Mouse (Mus musculus): Measurements from ENCODE around the gene Gm9639.
"Not testable (repeated sequence)": the region's sequence is repeated elsewhere in the genome, so short reads cannot be mapped to it uniquely, and the experiment has no call there.

The Gm9639 gene

DNA sequence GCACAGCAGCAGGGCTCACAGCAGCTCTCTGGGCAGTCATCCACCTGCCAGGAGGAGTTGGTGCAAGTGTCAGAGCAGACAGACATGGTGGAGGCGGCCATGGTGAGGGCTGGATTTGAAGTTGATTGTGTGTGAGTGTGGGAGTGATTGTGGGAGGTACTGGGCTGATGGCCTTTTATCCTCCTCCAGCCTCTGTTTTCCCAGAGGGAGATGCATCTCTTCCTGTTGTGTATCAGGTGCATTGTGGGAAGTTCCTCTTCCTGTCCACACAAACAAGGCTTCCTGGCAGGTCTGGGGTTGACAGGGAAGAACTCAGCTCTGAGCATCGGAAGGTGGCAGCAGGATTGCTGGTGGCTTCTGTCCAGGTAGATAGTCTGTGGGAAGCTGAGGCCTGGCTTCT lies at the start of gene Gm9639:
Gene Gm9639, minus strand, starts transcription at position 101 of the 400 bp plus-strand sequence.
- no peak for DNase-seq (ENCODE audit: low read depth, low spot score)

DNA sequence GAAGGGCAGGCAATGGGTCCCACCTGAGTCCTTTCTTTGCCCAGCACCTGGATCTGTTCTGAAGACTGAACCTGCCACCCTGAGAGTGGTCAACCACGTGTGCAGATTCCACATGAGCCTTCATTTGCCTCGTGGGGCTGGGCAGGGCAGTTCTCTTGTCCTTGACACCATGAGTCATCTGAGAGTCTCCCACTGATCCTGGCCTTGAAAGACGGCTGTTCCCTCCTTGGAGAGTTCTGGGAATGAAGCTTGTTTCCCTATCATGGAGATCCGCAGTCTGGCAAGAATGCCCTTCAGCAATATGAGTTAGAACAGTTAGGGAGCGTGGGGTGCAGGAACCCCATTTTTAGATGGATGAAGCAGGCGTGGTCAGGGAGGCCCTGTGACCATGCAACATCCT lies 44.1 kb upstream of the Gm9639 start:
- DNase-seq (ENCODE audit: low read depth, low spot score), result no peak

DNA sequence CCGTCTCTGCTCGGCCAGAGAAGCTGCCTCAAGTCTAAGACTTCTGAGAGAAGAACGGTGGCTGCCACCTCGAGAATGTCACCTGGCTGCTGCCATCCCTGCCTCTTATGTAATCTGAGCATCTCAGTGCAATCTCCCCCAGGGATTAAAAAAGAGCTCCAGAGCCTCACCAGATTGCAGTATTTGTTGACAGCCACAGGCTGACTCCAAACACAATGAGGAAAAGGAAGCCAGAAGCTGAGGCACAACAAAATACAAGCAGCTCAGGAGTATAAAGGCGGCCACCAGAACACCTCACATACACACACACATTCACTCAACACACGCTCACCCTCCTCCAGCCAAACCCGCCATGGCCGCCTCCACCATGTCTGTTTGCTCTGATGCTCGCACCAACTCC lies 40.8 kb upstream of the Gm9639 start, which contains the start of gene Krtap10-10:
Gene Krtap10-10, plus strand, starts transcription at position 301 of the 400 bp plus-strand sequence.
- DNase-seq (ENCODE audit: low read depth, low spot score), result no peak

DNA sequence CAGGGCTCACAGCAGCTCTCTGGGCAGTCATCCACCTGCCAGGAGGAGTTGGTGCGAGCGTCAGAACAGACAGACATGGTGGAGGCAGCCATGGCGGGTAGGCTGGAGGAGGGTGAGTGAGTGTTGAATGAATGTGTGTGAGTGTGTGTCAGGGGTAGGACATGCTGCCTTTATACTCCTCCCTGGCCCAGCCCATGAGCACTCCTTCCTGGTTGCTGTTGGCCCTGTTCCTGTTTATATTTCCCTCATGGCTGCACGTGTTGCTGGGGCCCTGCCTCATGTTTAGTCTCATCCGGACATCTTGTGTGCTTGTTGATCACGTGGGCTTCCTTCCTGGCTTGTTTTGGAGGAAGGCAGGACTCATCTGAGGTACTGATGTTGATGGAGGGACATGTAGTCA lies 32.1 kb upstream of the Gm9639 start, which contains the start of gene Krtap10-4:
Gene Krtap10-4, minus strand, starts transcription at position 145 of the 400 bp plus-strand sequence.
- DNase-seq (ENCODE audit: low read depth, low spot score), result no peak

DNA sequence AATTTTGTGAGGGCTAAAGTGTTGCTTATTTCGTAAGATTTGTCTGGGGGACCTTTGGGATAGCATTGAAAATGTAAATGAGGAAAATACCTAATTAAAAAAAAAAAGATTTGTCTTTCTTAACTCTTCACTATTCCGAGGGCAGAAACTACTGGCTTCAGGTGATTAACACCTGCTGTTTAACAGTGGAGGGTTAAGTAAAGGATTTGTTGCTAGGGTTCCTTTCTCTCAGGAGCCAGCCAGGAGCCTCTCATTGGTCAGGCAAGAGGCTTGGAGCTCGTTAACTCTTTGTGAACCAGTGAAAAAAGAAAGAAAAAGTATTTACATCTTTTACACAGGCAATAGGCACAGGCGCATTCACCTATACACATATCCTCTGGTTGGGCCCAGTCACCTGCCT lies 24.3 kb upstream of the Gm9639 start:
- no peak for DNase-seq (ENCODE audit: low read depth, low spot score)

DNA sequence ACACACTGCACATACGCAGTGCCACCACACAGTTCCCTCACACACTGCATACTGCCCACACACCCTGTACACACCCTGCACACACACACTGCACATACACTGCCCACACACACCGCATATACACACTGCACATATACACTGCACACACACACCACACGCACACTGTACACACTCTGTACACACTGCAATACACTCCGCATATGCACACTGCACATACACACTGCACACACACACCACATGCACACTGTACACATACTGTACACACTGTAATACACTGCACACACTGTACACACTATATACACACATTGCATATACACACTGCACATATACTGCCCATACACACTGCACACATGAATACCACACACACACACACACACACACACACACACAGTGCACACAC lies 23.6 kb upstream of the Gm9639 start:
- DNase-seq (ENCODE audit: low read depth, low spot score), result no peak

DNA sequence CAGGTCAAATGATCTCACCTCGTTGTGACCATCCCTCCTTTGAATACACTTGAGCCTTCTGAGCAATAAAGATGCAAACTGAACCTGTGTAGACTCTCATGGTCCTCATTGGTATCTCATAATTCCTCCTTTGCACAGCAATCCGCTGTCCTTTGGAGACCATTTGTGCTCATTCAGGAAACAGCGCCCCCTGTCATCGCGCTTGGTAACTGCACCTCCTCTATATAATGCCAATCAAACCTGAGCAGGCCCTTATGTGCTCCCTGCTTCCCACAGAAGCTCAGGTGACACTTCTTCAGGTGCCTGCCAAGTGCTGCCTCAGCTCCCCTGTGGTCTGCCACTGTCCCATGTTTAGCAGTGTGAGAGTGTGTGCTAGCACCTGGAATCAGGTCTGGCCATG lies 20.6 kb upstream of the Gm9639 start:
- DNase-seq (ENCODE audit: low read depth, low spot score), result no peak

DNA sequence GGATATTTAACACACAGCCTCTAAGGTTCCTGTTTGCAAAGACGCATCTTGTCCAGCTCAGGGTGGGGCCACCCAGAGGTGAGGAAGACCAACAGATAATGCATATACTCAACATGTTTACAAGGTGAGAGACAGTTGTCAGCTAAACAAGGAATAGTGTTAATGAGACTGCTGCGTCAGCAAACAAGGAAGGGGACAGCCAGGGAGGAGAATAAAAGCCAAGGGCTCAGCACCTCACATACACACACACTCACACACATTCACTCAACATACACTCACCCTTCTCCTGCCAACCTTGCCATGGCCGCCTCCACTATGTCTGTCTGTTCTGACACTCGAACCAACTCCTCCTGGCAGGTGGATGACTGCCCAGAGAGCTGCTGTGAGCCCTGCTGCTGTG lies 19.5 kb upstream of the Gm9639 start, which contains the start of gene Gm2696:
Gene Gm2696, plus strand, starts transcription at position 301 of the 400 bp plus-strand sequence.
- no peak for DNase-seq (ENCODE audit: low read depth, low spot score)

DNA sequence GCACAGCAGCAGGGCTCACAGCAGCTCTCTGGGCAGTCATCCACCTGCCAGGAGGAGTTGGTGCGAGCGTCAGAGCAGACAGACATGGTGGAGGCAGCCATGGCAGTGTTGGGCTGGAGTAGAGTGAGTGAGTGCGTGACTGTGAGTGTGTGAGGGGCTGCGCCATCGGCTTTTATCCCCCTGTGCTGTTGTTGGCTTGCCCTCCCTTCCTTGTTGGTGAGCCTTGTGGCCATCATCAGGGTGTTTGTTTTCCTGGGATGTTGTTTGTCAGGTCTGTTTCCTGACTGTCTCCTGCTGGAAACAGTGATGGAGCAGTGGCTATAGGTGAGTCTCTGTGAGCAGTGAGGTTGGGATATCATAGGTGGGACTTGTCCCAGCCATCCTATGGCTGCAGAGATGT lies 16.9 kb upstream of the Gm9639 start, which contains the start of gene Gm9507:
Gene Gm9507, minus strand, starts transcription at position 101 of the 400 bp plus-strand sequence.
- DNase-seq (ENCODE audit: low read depth, low spot score), result no peak

DNA sequence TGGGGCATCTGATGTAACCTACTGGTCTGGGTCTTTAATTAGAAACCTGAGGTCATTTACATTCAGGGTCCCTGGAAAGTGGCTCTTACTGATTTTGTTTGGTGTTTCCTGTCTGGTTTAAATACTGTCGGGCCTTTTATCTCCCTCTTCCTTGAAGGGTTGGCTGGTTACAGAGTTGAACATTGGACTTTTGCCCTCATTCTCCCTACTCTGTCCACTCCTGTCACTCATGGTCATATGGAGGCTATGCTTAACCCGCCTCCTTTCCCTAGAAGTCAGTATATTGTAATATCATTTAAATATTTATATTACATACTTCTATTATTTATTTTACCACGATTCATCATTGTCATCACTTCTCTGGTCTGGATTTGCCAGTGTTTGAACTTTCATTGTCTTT lies 9.2 kb upstream of the Gm9639 start:
- no peak for DNase-seq (ENCODE audit: low read depth, low spot score)

DNA sequence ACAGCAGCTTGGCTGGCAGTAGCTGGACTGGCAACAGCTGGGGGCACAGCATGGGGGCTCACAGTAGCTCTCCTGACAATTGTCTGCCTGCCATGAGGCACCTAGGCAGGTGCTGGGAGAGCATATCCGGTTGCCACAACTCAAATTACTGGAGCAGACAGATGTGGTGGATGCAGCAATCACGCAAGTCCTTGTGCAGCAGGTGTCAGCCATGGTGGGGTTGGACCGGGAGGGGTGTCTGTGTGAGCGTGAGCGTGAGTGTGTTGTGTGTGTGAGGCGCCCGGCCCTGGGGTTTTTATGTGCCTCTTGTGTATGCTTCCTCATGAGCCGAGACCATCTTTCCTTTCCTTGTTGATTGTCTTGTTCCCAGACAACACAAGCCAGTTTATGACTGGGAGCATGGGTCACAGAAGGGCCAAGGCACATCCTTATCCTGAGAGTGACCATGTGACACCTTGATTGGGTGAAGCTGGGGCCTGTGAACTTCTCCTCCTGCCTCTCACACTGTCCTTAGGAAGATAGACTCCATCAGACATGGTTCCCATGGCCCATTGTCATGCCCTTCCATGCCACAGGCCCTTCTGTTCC lies 4.1 kb upstream of the Gm9639 start, which contains the start of gene Gm19668:
Gene Gm19668, minus strand, starts transcription at position 213 of the 588 bp plus-strand sequence.
- DNase-seq (ENCODE audit: low read depth, low spot score), result no peak

DNA sequence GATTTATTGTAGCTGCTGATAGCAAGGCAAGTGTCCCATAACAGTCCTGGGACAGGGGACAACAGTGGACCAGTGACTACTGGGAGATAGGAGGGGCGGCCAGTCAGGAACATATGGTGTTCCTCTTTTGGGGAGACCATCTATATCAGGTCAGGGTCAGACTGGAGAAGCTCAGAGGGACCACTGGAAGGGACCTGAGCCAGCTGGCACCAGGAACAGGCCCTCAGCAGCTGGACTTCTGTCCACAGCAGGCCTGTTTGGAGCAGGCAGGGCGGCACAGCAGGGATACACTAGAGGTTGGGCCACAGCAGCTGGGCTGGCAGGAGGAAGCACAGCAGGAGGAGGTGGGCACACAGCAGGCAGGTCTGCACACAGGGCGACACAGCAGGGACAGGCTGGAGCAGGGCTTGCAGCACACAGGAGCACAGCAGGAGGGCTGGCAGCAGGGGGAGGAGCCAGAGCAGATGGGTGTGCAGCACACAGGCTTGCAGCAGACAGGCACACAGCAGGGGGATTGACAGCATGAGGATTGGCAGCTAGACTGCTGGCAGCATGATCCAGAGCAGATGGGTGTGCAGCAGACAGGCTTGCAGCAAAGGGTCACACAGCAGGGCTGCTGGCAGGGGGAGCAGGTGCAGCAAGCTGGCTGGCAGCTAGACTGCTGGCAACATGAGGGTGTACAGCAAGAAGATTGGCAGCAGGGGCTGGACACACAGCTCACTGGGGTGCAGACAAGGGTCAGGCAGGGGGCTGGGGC lies 3.5 kb upstream of the Gm9639 start:
- not testable (repeated sequence) for DNase-seq (ENCODE audit: low read depth, low spot score)

DNA sequence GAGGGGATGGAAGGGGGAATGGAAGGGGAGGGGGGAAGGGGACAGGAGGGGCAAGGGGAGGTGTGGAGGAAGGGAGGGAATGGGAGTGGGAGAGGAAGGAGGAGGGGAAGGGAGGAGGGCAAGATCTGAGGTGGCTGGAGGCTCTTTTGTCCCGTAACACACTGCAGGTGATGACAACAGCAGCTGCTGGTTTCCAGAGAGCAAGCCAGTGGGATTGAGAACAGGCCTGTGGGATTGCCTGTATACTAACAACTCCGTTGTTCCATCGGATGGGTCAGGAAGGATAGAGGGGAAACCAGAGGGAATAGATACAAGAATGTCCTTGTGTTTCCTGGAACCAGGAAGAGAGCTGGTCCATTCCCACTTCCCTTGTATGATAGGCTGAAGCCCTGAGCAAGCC lies 2.8 kb upstream of the Gm9639 start:
- no peak for DNase-seq (ENCODE audit: low read depth, low spot score)

DNA sequence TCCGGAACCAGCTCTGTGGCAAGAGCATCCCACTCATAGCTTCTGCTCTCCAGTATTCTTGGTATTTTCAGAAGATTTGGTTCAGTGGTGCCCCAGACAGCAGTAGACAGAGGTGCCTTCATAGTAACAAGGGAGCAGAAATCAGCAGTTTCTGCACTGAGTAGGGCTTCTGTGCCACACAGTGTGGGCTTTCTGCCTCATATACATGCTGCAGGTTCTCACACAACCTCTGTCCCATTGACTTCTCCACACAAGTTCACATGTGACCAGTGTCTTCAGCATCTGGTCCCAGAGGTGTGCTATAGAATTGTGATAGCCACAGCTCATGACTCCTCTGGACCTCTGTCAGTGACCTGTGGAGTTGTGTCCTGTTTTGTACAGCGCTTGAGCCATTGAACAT lies 6.3 kb downstream of the Gm9639 start:
- no peak for DNase-seq (ENCODE audit: low read depth, low spot score)

DNA sequence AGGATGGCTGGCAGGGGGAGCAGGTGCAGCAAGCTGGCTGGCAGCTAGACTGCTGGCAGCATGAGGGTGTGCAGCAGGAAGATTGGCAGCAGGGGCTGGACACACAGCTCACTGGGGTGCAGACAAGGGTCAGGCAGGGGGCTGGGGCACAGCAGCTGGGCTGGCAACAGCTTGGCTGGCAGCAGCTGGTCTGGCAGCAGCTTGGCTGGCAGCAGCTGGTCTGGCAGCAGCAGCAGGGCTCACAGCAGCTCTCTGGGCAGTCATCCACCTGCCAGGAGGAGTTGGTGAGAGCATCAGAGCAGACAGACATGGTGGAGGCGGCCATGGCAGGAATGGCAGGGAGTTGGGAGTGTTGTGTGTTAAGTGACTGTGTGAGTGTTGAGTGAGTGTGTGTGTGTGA lies 7.0 kb downstream of the Gm9639 start, which contains the start of gene Gm7137:
Gene Gm7137, minus strand, starts transcription at position 325 of the 400 bp plus-strand sequence.
- DNase-seq (ENCODE audit: low read depth, low spot score), result not testable (repeated sequence)

DNA sequence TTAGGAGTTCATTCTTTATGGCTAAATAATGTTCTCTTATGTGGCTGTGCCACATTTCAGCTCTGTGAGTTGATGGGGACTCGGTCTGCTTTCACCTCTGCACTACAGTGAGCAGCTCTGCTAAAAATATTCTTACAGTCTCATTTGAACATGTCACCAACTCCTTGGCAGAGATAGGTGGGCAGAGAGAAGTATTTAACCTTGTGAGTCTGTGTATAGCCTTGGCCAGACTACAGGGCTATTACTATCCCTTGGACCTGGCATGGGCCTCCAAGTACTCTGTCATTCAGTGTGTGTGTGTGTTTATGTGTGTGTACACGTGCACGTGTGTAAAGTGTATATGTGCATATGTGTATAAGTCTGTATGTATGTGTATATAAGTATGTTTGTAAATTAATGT lies 11.5 kb downstream of the Gm9639 start:
- not testable (repeated sequence) for DNase-seq (ENCODE audit: low read depth, low spot score)

DNA sequence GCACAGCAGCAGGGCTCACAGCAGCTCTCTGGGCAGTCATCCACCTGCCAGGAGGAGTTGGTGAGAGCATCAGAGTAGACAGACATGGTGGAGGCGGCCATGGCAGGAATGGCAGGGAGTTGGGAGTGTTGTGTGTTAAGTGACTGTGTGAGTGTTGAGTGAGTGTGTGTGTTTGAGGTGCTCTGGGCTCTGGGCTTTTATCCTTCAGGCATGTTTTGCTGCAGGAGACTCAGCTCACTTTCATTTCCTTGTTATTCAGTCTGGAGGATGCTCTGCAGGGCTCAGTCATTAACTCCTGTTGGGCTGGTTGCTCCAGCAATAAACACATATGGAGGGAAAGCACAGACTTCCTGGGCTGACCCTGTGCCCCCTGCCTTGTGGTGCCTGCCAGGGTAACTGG lies 12.4 kb downstream of the Gm9639 start, which contains the start of gene Gm3250:
Gene Gm3250, minus strand, starts transcription at position 101 of the 400 bp plus-strand sequence.
- DNase-seq (ENCODE audit: low read depth, low spot score), result not testable (repeated sequence)

DNA sequence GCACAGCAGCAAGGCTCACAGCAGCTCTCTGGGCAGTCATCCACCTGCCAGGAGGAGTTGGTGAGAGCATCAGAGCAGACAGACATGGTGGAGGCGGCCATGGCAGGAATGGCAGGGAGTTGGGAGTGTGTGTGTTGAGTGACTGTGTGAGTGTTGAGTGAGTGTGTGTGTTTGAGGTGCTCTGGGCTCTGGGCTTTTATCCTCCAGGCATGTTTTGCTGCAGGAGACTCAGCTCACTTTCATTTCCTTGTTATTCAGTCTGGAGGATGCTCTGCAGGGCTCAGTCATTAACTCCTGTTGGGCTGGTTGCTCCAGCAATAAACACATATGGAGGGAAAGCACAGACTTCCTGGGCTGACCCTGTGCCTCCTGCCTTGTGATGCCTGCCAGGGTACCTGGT lies 18.0 kb downstream of the Gm9639 start, which contains the start of gene Gm7138:
Gene Gm7138, minus strand, starts transcription at position 101 of the 400 bp plus-strand sequence.
- DNase-seq (ENCODE audit: low read depth, low spot score), result not testable (repeated sequence)

DNA sequence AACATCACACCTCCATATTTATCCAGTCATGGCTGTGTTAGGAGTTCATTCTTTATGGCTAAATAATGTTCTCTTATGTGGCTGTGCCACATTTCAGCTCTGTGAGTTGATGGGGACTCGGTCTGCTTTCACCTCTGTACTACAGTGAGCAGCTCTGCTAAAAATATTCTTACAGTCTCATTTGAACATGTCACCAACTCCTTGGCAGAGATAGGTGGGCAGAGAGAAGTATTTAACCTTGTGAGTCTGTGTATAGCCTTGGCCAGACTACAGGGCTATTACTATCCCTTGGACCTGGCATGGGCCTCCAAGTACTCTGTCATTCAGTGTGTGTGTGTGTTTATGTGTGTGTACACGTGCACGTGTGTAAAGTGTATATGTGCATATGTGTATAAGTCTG lies 22.7 kb downstream of the Gm9639 start:
- DNase-seq (ENCODE audit: low read depth, low spot score), result not testable (repeated sequence)

DNA sequence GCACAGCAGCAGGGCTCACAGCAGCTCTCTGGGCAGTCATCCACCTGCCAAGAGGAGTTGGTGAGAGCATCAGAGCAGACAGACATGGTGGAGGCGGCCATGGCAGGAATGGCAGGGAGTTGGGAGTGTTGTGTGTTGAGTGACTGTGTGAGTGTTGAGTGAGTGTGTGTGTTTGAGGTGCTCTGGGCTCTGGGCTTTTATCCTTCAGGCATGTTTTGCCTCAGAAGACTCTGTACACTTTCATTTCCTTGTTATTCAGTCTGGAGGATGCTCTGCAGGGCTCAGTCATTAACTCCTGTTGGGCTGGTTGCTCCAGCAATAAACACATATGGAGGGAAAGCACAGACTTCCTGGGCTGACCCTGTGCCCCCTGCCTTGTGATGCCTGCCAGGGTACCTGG lies 23.7 kb downstream of the Gm9639 start, which contains the start of gene Gm3238:
Gene Gm3238, minus strand, starts transcription at position 101 of the 400 bp plus-strand sequence.
- DNase-seq (ENCODE audit: low read depth, low spot score), result not testable (repeated sequence)

DNA sequence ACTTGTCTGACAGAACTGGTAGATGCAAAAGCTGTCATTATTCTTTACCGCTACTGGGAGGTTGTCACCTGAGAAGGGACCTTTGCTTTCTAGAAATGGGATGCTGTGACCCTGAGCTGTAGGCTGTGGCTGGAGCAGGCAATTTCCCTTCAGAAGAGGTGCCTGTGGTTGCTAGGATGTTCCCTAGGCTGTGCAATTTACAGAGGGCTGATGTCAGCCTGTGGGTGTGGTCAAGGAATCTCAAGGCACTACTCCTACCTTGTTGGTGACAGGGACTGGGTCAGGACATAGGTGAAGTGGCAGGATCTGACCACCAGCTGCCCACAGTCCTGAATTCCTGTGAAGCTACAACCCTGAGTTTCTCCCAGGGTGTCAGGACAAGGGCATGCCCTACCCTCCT lies 25.1 kb downstream of the Gm9639 start:
- no peak for DNase-seq (ENCODE audit: low read depth, low spot score)

DNA sequence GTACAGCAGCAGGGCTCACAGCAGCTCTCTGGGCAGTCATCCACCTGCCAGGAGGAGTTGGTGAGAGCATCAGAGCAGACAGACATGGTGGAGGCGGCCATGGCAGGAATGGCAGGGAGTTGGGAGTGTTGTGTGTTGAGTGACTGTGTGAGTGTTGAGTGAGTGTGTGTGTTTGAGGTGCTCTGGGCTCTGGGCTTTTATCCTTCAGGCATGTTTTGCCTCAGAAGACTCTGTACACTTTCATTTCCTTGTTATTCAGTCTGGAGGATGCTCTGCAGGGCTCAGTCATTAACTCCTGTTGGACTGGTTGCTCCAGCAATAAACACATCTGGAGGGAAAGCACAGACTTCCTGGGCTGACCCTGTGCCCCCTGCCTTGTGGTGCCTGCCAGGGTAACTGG lies 35.3 kb downstream of the Gm9639 start, which contains the start of gene Gm3233:
Gene Gm3233, minus strand, starts transcription at position 101 of the 400 bp plus-strand sequence.
- not testable (repeated sequence) for DNase-seq (ENCODE audit: low read depth, low spot score)

Data from brain, embryonic 18.5 days (tissue).